Comparison of ENCODE assay signal across 44 mouse cellular contexts in the genomic region with DNA sequence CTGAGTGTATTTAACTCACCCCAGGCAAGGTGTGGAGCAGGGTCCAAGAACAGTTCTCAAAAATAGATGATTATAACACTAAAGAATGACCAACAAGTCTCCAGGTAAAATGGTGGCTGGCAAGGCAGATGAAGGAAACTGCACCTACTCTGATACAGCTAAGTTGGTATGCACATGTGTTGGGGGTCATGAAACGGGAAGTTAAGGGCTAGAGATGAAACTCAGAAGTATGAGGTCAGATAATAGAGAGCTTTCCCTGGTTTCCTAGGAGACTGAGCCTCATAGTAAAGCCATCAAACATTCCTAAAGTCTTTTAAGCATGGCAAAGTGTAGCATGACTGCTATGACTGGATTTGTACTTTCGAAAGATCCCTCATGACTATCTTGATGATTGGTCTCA. TPM values are rescaled to one million over a fixed set of nuclear protein-coding genes. Genes with fewer than 3 reads are reported as not detected.
"Had no signal": no experiment of that assay in that cellular context is flagged by ENCODE, and none has a peak within 500 bp of the region (broad histone marks: within the 10 kb centered on the region; RNA-seq: fewer than 3 reads in every experiment).

No protein-coding gene starts in this region.

- H3K27me3 ChIP-seq: liver, embryonic 13.5 days; liver, embryonic 15.5 days; lung, embryonic 15.5 days had no signal

- H3K4me2 ChIP-seq: limb, embryonic 12.5 days; limb, embryonic 13.5 days; limb, embryonic 15.5 days; liver, embryonic 11.5 days; liver, embryonic 12.5 days; liver, embryonic 13.5 days; liver, embryonic 15.5 days; lung, embryonic 14.5 days; lung, embryonic 15.5 days; midbrain, embryonic 11.5 days; midbrain, embryonic 12.5 days; midbrain, embryonic 13.5 days; midbrain, embryonic 15.5 days had no signal

- H3K36me3 ChIP-seq: limb, embryonic 10.5 days; limb, embryonic 12.5 days; limb, embryonic 13.5 days; limb, embryonic 15.5 days; liver, embryonic 12.5 days; liver, embryonic 13.5 days; liver, embryonic 15.5 days; lung, embryonic 15.5 days; midbrain, embryonic 10.5 days; midbrain, embryonic 12.5 days; midbrain, embryonic 13.5 days; midbrain, embryonic 15.5 days had no signal

- H3K4me3 ChIP-seq: left cerebral cortex, adult 2 months; limb, embryonic 10.5 days; limb, embryonic 12.5 days; limb, embryonic 13.5 days; limb, embryonic 15.5 days; liver, embryonic 12.5 days; liver, embryonic 13.5 days; liver, embryonic 15.5 days; lung, embryonic 15.5 days; megakaryocyte, embryonic 14.5 days; midbrain, embryonic 10.5 days; midbrain, embryonic 12.5 days; midbrain, embryonic 13.5 days; midbrain, embryonic 15.5 days; myocyte had no signal

- H3K27ac ChIP-seq: left cerebral cortex, adult 2 months; limb, embryonic 10.5 days; limb, embryonic 12.5 days; limb, embryonic 13.5 days; limb, embryonic 15.5 days; liver, embryonic 12.5 days; liver, embryonic 13.5 days; liver, embryonic 14.5 days; liver, embryonic 15.5 days; lung, embryonic 15.5 days; macrophage; midbrain, embryonic 10.5 days; midbrain, embryonic 12.5 days; midbrain, embryonic 13.5 days; midbrain, embryonic 15.5 days had no signal

- ATAC-seq: liver, embryonic 12.5 days; liver, postnatal 0 days; lung, postnatal 0 days; midbrain, embryonic 13.5 days; midbrain, embryonic 15.5 days; midbrain, embryonic 16.5 days had no signal

- H3K9ac ChIP-seq: limb, embryonic 12.5 days; limb, embryonic 13.5 days; limb, embryonic 15.5 days; liver, embryonic 12.5 days; liver, embryonic 13.5 days; liver, embryonic 14.5 days; liver, embryonic 15.5 days; liver, postnatal 0 days; lung, embryonic 14.5 days; lung, embryonic 15.5 days; midbrain, embryonic 12.5 days; midbrain, embryonic 13.5 days; midbrain, embryonic 15.5 days had no signal

- H3K4me1 ChIP-seq: limb, embryonic 10.5 days; limb, embryonic 12.5 days; limb, embryonic 15.5 days; liver, embryonic 12.5 days; liver, embryonic 13.5 days; liver, embryonic 15.5 days; lung, embryonic 15.5 days; megakaryocyte, embryonic 14.5 days; midbrain, embryonic 12.5 days; midbrain, embryonic 15.5 days had no signal

- DNase-seq: left cerebral cortex, postnatal 4 days; liver; liver, embryonic 13.5 days; liver, postnatal 0 days; lung, adult 18-20 months; lung, adult 2 months; lung, embryonic 14.5 days; lung, postnatal 10 days; lung, postnatal 14 days; lung, postnatal 36 days; lung, postnatal 4 days; midbrain, embryonic 14.5 days had no signal

- H3K9me3 ChIP-seq: limb, embryonic 10.5 days; limb, embryonic 12.5 days; limb, embryonic 13.5 days; limb, embryonic 15.5 days; liver, embryonic 12.5 days; liver, embryonic 13.5 days; liver, embryonic 15.5 days; lung, embryonic 15.5 days; midbrain, embryonic 10.5 days; midbrain, embryonic 12.5 days; midbrain, embryonic 13.5 days; midbrain, embryonic 15.5 days had no signal

RNA-seq across cellular contexts. Expression of a gene that starts 2.4 kb away (rescaled TPM):
- total RNA-seq: megakaryocyte-erythroid progenitor cell, adult 5-6 weeks; monocyte, adult 5-6 weeks had no signal
- polyA plus RNA-seq: limb, embryonic 10.5 days; limb, embryonic 11.5 days; limb, embryonic 12.5 days; lung, embryonic 14.5 days; macrophage had no signal

RNA-seq across cellular contexts. Expression of a gene that starts 20.9 kb away (rescaled TPM):
- total RNA-seq: left cerebral cortex, adult 2 months; left cerebral cortex, adult 8-10 months; left cerebral cortex, postnatal 10 days; left cerebral cortex, postnatal 14 days; left cerebral cortex, postnatal 25 days; left cerebral cortex, postnatal 36 days; left cerebral cortex, postnatal 4 days; megakaryocyte-erythroid progenitor cell, adult 5-6 weeks; midbrain, postnatal 0 days; monocyte, adult 5-6 weeks had no signal
- polyA plus RNA-seq: limb, embryonic 10.5 days; limb, embryonic 11.5 days; limb, embryonic 12.5 days; liver, embryonic 11.5 days; liver, embryonic 12.5 days; liver, embryonic 13.5 days; liver, embryonic 15.5 days; liver, embryonic 16.5 days; liver, postnatal 0 days; lung, embryonic 14.5 days; lung, embryonic 15.5 days; lung, embryonic 16.5 days; lung, postnatal 0 days; macrophage; midbrain, embryonic 14.5 days; midbrain, embryonic 15.5 days; midbrain, postnatal 0 days; neural tube, embryonic 11.5 days had no signal
